ENCODE assay signal across 10 mouse cellular contexts in genomic region chr5:125363894-125364293, GRCm38 (mm10). TPM values are rescaled to one million over a fixed set of nuclear protein-coding genes. Genes with fewer than 3 reads are reported as not detected.
A peak's percentile ranks its signal among the peaks of the same experiment; 100 is the strongest.
DNase-seq lines count a peak whose midpoint lies in the region; ATAC-seq and TF ChIP-seq lines count a peak whose summit lies in the region.
"Had no signal": no experiment of that assay in that cellular context is flagged by ENCODE, and none has a peak within 500 bp of the region (broad histone marks: within the 10 kb centered on the region; RNA-seq: fewer than 3 reads in every experiment).

No protein-coding gene starts in this region.

- no peak overlapping the region for H3K4me2 ChIP-seq in heart, embryonic 15.5 days
- H3K4me2 ChIP-seq in forebrain, embryonic 14.5 days (ENCODE audit: low read length) = no peak overlapping the region
- H3K4me2 ChIP-seq: hindbrain, embryonic 14.5 days had no signal

- H3K36me3 ChIP-seq in heart, embryonic 10.5 days = no peaks in the 10 kb centered on the region
- no peaks in the 10 kb centered on the region for H3K36me3 ChIP-seq in heart, embryonic 15.5 days
- H3K36me3 ChIP-seq in forebrain, embryonic 14.5 days (ENCODE audit: control insufficient read depth, insufficient read depth, low read length) = no peaks in the 10 kb centered on the region

- no peaks in the 10 kb centered on the region for H3K9me3 ChIP-seq in heart, embryonic 10.5 days
- no peaks in the 10 kb centered on the region for H3K9me3 ChIP-seq in heart, embryonic 15.5 days (replicated peaks)
- no peaks in the 10 kb centered on the region for H3K9me3 ChIP-seq in forebrain, embryonic 14.5 days (replicated peaks; ENCODE audit: control insufficient read depth, low read length)

- no peak overlapping the region for H3K27ac ChIP-seq in heart, embryonic 10.5 days
- peak overlapping the region; percentile 48 for H3K27ac ChIP-seq in heart, embryonic 15.5 days
- H3K27ac ChIP-seq in forebrain, embryonic 14.5 days (ENCODE audit: low read depth, low read length) = no peak overlapping the region
- H3K27ac ChIP-seq: hindbrain, embryonic 14.5 days had no signal

- TF ChIP-seq POLR2A in brain, embryonic 14.5 days (IDR thresholded peaks at IDR 0.05; ENCODE audit: borderline replicate concordance, extremely low read depth, insufficient read depth, insufficient read length, poor library complexity, severe bottlenecking) = no peak

- TF ChIP-seq CTCF in brain, embryonic 14.5 days (IDR thresholded peaks at IDR 0.05; ENCODE audit: borderline replicate concordance, extremely low read depth, insufficient read depth, insufficient read length) = no peak

- H3K9ac ChIP-seq in heart, embryonic 15.5 days = no peak overlapping the region
- no peak overlapping the region for H3K9ac ChIP-seq in forebrain, embryonic 14.5 days (ENCODE audit: low read length)
- H3K9ac ChIP-seq: hindbrain, embryonic 14.5 days had no signal

- DNase-seq in heart, adult 18-20 months = peak; percentile 38 to 62
- no peak for DNase-seq in heart, embryonic 10.5 days (ENCODE audit: low spot score)
- peak; percentile 44 for DNase-seq in brain, embryonic 14.5 days (ENCODE audit: low read depth)
- DNase-seq in kidney, postnatal 4 days = peak; percentile 80 to 86
- no peak for DNase-seq in cerebellum, adult 9-11 months
- no peak for DNase-seq in ovary, postnatal 14 days (ENCODE audit: low spot score)
- DNase-seq in forebrain, embryonic 14.5 days (ENCODE audit: low spot score) = no peak
- DNase-seq: left cerebral cortex, postnatal 4 days had no signal

- no peak overlapping the region for H3K4me3 ChIP-seq in heart, embryonic 10.5 days
- no peak overlapping the region for H3K4me3 ChIP-seq in heart, embryonic 15.5 days
- no peak overlapping the region for H3K4me3 ChIP-seq in forebrain, embryonic 14.5 days (ENCODE audit: low read depth, low read length)

- H3K27me3 ChIP-seq in heart, embryonic 10.5 days (ENCODE audit: insufficient read depth, poor library complexity, severe bottlenecking) = no peaks in the 10 kb centered on the region
- H3K27me3 ChIP-seq in heart, embryonic 15.5 days = no peaks in the 10 kb centered on the region
- H3K27me3 ChIP-seq in forebrain, embryonic 14.5 days (replicated peaks; ENCODE audit: control insufficient read depth, insufficient read depth, low read length) = no peaks in the 10 kb centered on the region

- peak; percentile 76 for ATAC-seq in heart, embryonic 15.5 days (replicated peaks; ENCODE audit: insufficient number of reproducible peaks, insufficient read depth, low FRiP score, low read depth)
- ATAC-seq in forebrain, embryonic 14.5 days = no peak

- no peaks in the 10 kb centered on the region for H3K4me1 ChIP-seq in heart, embryonic 10.5 days
- peaks cover 10% of the 10 kb centered on the region for H3K4me1 ChIP-seq in heart, embryonic 15.5 days (replicated peaks)
- H3K4me1 ChIP-seq in forebrain, embryonic 14.5 days (ENCODE audit: control insufficient read depth, insufficient read depth, low read length) = no peaks in the 10 kb centered on the region

- 56% methylated on average over 7 of the region's 7 CpGs for WGBS in heart, embryonic 10.5 days
- WGBS in heart, embryonic 15.5 days = 20% methylated on average over 7 of the region's 7 CpGs
- 86% methylated on average over 7 of the region's 7 CpGs for WGBS in forebrain, embryonic 14.5 days

RNA-seq across cellular contexts. Expression of gene Scarb1, which starts 23.0 kb away (rescaled TPM):
- 10 to 100 TPM; 26.6 to 34.7 TPM for total RNA-seq in heart, adult 18-20 months (2021)
- 73.1 and 94.3 TPM in 2 replicates for polyA plus RNA-seq in heart, embryonic 10.5 days (2016; fragmentation: Nextera tagmentation; extraction: Ambion mirVana)
- 43.1 and 45.0 TPM in 2 replicates for polyA plus RNA-seq in brain, embryonic 14.5 days (2012; rRNA removed)
- polyA plus RNA-seq in heart, embryonic 15.5 days (2015; fragmentation: Nextera tagmentation; extraction: Ambion mirVana) = 54.8 and 68.1 TPM in 2 replicates
- 17.6 and 21.7 TPM in 2 replicates for polyA plus RNA-seq in forebrain, embryonic 14.5 days (2014; fragmentation: Nextera tagmentation; extraction: Ambion mirVana)

RNA-seq across cellular contexts. Expression of gene Gm10382, which starts 25.2 kb away (rescaled TPM):
- total RNA-seq in heart, adult 18-20 months (2021) = under 1 TPM in 1 of 2 experiments, not detected in 1; 0.23 TPM
- polyA plus RNA-seq in heart, embryonic 10.5 days (2016; fragmentation: Nextera tagmentation; extraction: Ambion mirVana) = 0.34 and 0.67 TPM in 2 replicates
- polyA plus RNA-seq in brain, embryonic 14.5 days (2012; rRNA removed) = 0.34 and 0.58 TPM in 2 replicates
- 0.30 and 0.48 TPM in 2 replicates for polyA plus RNA-seq in heart, embryonic 15.5 days (2015; fragmentation: Nextera tagmentation; extraction: Ambion mirVana)
- 0.33 TPM in 1 of 2 replicates, not detected in the other for polyA plus RNA-seq in forebrain, embryonic 14.5 days (2014; fragmentation: Nextera tagmentation; extraction: Ambion mirVana)

RNA-seq across cellular contexts. Expression of gene Ubc, which starts 26.1 kb away (rescaled TPM):
- total RNA-seq in heart, adult 18-20 months (2021) = 1,000 to 10,000 TPM; 1,625 to 1,638 TPM
- polyA plus RNA-seq in heart, embryonic 10.5 days (2016; fragmentation: Nextera tagmentation; extraction: Ambion mirVana) = 921 and 966 TPM in 2 replicates
- 784 and 896 TPM in 2 replicates for polyA plus RNA-seq in brain, embryonic 14.5 days (2012; rRNA removed)
- 782 and 963 TPM in 2 replicates for polyA plus RNA-seq in heart, embryonic 15.5 days (2015; fragmentation: Nextera tagmentation; extraction: Ambion mirVana)
- 981 and 1,199 TPM in 2 replicates for polyA plus RNA-seq in forebrain, embryonic 14.5 days (2014; fragmentation: Nextera tagmentation; extraction: Ambion mirVana)

Comparison
In these comparisons a context has a peak if more than half of its experiments do, and no peak if none do; other contexts are left out.
1. DNase-seq: peak in heart, adult 18-20 months (2 of 2), brain, embryonic 14.5 days (single experiment) and kidney, postnatal 4 days (2 of 2); none in heart, embryonic 10.5 days (single experiment), cerebellum, adult 9-11 months (single experiment), ovary, postnatal 14 days (single experiment) and forebrain, embryonic 14.5 days (single experiment).